Mouse (Mus musculus) heart, adult 2 months (tissue): ENCODE data around the gene Efna3.

Experiments used
- CTCF ChIP-seq: fragments of 200-600 bp; IDR thresholded peaks from 2 replicates; pipeline ENCODE4 v1.8.1; 2022; ENCODE audit warnings: antibody characterized with exemption, mild to moderate bottlenecking, moderate library complexity
- EP300 ChIP-seq: fragments of 200-500 bp; IDR thresholded peaks from 2 replicates; pipeline ENCODE4 v1.6.1; 2011; ENCODE audit warnings: low read depth, low read length, control low read depth; ENCODE audit not compliant: insufficient read depth

GRCm38 (mm10) chr3:89295685-89296230 lies 27.0 kb downstream of the Efna3 start:
- no peak for TF ChIP-seq CTCF
- no peak for TF ChIP-seq EP300
